Mouse (Mus musculus) fat pad, adult 2 months (tissue): Measurements from ENCODE around the gene Ak9.
A peak's percentile ranks its signal among the peaks of the same experiment; 100 is the strongest.

Experiments
- DNase-seq: peaks from one replicate; pipeline ENCODE4 v3.0.0-alpha.2; 2011; ENCODE audit warnings: low read depth, low spot score; ENCODE audit errors: extremely low read depth

The Ak9 gene

DNA sequence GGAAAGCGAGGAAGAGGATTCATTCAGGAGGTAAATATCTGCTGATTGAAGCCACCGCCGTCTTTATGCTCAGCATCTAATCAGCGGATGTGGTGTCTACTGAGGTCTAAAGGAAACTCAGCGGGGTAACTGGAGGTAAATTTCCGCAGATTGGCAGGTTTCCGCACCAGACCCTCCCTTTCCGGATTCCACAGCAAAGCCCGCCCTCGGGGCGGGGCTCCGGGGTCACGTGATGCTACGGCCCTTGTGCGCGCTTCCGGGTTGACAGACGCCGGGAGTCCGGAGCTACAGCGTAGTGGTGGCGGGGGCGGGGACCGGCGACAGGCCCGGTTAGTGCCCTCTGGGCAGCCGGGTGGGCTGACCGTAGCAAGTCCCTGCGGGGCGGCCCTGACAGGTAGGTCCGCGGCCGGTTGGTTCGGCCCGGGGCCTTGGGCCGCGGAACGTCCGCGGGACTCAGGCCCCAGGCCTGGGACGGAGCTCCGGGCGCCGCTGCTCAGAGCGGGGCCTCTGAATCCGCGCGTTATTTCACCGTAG is 146.4 kb downstream of the Ak9 start, which contains the start of gene Zbtb24:
Zbtb24 (plus strand) TSS at position 247 of the 534 bp plus-strand sequence.
- peak; percentile 46 for DNase-seq

DNA sequence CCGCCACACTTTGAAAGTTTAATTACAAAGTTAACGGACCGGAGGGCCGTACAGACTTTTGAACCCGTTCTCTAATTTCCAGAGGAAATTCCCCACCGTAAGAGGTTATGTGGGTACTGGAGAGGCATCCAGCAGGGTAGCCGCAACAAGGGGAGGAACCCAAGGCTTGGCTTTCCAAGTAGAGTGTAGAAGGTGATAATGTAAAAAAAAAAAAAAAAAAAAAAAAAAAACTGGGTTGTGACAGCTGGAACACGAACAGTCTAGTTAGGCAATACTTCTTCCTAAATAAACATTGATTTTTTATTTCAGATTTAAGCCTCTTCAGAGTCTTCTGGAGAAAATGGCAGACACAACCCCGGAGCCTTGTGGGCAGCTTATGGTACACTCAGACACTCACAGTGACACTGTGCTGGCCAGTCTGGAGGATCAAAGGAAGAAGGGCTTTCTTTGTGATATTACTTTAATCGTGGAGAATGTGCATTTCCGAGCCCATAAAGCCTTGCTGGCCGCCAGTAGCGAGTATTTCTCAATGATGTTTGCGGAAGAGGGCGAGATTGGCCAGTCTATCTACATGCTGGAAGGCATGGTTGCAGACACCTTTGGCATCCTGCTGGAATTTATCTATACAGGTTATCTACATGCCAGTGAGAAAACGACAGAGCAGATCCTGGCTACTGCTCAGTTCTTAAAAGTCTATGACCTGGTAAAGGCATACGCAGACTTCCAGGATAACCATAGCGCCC is 147.2 kb downstream of the Ak9 start:
- DNase-seq, result peak; percentile 37

DNA sequence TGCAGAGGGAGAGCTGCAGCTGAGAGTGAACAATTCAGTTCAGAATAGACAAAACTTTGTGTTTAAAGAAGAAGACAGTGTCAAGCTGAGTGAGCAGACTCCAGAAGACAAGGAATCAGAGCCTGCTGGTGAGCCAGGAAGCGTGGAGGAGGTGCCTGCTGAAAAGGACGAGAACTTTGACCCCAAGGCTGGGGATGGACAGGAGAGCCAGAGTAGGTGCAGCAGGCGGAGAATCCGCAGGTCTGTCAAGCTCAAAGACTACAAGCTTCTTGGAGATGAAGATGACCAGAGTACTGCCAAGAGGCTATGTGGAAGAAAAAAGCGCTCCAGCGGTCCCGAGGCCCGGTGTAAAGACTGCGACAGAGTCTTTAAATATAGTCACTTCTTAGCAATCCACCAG is 147.9 kb downstream of the Ak9 start:
- no peak for DNase-seq

DNA sequence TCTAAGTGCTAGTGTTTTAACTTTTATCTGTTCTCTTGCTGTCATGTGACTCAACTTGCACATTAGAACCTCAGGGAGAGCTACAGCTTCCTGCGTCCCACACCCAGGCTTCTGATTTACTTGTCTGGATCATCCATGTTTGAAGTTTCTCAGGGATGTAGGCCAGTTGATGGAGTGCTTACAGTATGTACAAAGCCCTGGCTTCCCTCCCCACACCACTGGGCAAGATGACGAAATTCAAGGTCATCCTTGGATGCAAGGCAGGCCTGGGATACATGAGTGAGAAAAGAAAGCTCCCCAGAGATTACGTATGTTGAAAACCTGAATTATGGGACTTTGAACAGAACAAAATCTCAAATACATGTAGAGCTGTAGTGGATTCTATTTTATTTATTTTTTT is 149.0 kb downstream of the Ak9 start:
- DNase-seq, result no peak

DNA sequence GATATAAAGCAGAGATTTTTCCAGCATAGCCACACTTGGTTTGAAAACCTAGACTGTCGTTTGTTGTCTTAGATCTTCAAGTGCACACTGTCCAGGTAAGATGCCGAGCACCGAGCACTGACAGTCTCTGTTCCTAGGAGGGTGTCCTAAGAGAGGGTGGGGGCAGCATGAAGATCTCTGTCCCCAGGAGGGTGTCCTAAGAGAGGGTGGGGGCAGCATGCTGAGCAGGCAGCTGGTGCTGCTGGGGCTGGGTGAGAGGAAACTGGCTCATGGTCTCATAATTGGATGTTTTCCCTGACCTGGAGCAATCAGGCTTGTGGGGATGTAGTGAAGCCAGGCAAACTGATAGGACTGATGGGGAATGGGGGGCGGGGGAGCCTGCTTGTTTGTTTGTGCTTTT is 156.2 kb downstream of the Ak9 start:
- no peak for DNase-seq

DNA sequence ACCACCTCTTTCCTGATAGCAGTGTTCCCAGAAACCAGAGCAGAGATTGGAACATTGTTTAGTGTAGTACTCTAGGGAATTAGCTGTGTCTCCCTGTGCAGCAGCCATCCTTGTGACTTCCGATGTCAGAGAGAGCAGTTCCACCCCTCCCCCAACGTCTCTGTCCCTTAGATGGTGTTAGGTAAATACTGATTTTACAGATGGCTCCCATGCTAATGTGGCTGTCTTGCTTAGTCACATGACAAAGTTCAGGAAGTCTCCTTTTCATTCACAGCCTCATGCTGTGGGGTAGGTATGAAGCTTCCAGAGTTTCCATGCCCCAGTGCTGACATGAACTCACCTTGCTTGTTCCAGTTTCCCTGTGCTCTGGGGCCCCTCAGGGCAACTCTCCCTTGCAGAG is 156.7 kb downstream of the Ak9 start:
- no peak for DNase-seq

DNA sequence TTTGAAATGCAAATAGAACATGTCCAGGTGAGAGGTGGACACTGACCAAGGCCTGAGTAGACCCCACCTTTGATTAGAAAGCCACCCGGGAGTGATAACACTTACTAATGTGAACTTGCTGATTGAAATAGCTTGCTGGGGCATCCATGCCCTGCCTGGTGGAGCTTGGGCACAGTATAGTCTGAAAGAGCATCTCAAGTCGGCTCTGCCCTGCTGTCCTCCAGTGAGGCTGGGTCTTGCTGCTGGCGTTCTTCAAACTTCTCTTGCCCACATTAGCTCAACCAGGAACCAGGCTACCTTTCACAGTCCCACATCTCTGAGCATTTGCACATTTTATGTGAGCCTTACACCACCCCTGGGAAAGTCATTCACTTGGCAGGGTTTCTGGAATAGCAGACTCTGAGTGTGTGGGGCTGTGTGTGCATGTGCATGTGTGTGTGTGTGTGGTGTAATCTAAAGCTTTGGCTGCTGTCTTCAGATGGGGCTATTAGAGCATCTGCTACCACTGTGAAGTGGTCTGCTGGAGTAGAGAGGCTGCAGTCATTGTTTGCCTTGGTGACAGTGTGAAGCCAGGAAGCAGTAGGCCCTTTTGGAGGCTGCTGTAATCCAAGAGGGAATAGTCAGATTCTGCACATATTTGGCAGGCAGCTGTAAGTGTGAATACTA is 157.4 kb downstream of the Ak9 start:
- DNase-seq, result no peak

DNA sequence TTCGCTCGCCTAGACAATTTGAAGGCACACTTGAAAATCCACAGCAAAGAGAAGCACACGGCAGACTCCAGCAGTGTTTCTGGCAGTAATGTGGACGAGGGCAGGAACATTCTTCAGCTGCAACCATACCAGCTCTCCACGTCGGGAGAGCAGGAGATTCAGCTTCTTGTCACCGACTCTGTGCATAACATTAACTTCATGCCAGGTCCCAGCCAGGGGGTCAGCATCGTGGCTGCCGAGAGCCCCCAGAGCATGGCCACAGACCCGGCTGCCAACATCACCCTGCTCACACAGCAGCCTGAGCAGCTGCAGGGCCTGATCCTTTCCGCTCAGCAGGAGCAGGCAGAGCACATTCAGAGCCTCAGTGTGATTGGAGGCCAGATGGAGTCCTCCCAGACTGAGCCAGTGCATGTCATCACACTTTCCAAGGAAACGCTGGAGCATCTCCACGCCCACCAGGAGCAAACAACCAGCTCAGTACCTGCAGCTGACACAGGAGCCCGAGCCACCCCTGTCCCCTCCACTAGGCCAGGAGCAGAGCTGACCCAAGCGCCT is 160.7 kb downstream of the Ak9 start:
- DNase-seq, result no peak

DNA sequence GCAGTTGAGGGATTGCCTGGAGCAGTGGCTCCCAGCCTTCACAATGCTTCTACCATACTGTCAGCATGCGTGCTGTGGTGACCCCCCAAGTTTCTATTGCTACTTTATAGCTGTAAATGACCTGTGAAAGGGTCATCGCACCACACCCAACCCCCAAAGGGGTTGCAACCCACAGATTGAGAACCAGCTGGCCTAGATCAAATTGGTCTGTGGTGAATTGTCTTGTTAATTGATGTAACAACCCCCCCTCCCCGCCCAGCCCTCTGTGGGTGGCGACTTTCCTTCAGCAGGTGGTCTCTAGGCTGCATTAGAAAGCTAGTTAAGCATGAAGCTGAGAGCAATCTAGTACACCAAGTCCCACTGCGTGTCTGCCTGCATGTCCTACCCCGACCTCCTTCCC is 163.5 kb downstream of the Ak9 start:
- no peak for DNase-seq

DNA sequence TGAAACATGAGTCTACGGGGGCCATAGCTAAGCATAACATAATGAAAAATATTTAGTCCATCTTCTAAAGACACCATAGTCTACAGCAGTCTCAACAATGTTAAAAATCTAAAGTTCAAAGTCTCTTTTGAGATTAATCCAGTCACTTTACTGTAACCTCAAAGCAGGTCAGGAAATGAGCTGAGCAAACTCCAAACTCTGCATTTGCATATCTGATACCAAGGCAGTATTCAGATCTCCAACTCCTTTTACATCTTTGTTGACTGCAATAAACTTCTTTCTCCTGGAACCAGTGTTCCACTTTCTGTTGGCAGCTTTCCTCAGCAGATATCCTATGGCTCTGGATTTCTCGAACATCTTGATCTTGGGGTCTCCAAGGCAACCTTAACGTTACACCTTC is 166.9 kb downstream of the Ak9 start:
- no peak for DNase-seq

DNA sequence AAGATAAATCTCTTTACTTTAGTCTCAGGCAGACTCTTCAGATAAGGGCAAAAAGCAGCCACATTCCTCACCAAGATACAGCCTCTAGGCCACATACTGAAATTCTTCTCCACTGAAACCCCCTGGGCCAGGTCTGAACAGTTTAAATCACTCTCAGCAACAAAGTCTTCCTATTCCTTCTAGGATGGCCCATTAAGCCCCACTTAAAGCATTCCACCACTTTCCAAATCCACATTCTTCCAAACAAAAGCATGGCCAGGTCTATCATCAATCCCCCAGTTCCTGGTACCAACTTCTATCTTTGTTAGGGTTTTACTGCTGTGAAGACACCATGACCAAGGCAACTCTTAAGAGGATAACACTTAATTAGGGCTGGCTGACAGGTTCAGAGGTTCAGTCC is 168.8 kb downstream of the Ak9 start:
- DNase-seq, result no peak

DNA sequence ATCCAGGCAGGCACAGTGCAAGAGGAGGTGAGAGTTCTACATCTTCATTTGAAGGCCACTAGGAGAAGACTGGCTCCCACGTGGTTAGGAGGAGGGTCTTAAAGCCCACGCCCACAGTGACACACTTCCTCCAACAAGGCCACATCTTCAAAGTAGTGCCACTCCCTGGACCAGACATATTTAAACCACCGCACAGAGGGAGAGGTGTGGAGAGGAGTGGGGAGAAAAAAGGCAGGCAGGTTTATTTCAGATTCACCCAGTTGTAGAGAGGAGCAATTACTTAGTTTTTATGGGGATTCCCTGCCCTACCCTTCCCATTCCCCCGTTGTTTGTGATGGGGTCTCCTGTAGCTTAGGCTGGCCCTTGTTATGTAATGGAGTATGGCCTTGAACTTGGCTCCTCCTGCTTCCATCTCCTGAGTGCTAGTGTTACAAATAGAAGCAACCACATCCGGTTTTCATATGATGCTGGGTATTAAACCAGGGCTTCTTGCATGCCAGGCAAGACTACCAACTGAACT is 169.2 kb downstream of the Ak9 start:
- no peak for DNase-seq

DNA sequence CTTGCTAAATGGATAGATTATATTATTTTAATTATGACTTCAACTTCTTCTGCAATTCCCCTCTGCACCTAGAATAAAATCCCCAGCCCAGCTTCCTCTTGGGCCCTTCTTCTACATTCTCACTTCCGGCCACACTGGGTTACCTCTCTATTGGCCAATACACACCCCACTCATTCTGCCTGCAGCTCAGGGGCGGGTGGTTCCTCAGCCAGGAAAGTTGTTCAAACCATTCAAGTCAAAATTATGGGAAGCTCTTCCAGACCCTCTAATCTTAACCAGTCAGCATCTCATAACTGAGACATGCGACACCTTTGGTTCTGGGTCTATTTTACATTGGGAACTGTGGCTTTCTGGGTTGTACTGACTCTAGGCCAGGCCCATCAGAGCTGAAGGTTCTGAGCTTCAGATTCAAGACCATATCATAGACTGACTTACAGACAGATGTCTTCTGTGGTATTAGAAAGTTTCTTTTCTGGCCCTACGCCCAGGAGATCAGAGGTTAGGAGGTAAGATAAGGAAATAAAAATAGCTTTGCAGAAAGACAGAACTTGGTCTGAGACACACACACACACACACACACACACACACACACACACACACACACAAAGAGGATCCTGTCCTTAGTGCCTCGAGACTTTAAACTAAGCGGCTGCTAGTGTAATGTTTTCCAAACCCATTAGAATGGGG is 170.1 kb downstream of the Ak9 start:
- DNase-seq, result no peak

DNA sequence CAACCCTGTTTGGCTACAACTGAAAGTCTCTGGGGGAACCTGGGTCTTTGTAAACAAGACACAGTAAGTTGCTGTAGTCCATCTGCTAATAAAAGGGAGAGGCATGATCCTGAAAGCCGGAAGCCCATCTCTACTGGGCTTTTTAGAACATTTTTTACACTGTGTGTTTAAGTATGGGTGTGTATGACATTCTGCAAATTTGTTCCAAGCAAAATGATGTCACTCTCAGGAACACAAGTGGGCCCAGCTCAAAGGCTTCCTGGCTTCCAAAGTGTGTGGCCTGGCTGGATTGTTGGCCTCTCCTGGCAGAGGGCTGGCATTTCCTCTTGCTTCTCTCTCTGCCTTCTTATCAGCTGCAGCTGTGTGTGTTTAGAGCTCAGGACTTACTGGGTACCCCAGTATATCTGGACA is 171.2 kb downstream of the Ak9 start:
- DNase-seq, result no peak

DNA sequence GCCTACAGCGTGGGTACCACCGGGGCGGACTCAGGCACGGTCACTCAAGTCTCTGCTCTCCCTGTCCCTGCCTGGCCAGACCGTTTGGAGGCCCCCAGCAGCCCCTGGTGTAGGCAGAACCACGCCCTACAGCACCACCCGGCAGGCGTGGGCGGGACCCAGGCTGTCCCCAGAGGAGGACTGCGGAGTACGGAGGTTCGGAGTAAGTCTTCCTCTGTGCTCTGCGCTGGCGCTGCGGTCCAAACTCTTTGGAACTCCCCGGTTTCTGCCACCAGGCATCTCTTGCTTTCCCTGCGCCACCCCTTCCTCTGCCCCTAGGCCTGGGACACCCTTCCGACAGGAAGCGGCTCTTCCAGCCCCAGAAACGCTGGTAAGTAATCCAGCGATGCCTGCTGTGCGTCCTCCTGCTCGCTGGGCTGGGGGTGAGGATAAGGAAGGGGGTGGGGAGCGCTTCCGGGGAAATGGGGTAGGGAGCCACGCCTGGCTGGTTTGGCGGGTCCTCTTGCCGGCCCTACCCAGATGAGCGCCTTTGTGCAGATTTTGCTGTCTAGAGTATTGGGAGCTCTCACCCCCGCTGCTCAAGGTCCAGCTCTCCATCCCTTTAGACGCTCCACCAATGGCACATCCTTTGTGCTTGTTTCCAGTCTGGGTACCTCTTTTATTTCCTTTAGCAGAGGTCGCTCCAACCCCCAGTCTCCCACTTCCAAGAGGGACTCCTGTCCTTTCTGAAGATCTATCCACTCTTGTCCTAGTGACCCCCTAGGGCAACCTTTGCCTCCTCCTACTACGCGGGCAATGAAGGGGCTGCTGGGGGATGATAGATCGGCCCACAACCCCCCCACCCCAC is 172.6 kb downstream of the Ak9 start, which contains the start of gene Mical1:
Mical1 (plus strand) TSS at position 144 of the 847 bp plus-strand sequence.
- DNase-seq, result no peak

DNA sequence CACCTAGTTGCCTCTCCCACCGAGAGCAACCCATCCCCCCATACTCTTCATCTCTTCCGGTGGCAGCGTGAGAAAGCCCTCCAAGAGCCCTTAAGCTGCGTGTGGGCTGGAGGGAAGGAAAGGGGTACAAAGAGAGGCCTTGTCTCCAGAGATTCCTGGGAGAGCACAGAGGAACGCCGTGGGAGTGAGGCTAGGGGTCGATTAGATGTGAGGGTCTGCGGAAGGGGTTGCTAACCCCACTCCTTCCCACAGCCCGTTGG is 173.2 kb downstream of the Ak9 start:
- no peak for DNase-seq

DNA sequence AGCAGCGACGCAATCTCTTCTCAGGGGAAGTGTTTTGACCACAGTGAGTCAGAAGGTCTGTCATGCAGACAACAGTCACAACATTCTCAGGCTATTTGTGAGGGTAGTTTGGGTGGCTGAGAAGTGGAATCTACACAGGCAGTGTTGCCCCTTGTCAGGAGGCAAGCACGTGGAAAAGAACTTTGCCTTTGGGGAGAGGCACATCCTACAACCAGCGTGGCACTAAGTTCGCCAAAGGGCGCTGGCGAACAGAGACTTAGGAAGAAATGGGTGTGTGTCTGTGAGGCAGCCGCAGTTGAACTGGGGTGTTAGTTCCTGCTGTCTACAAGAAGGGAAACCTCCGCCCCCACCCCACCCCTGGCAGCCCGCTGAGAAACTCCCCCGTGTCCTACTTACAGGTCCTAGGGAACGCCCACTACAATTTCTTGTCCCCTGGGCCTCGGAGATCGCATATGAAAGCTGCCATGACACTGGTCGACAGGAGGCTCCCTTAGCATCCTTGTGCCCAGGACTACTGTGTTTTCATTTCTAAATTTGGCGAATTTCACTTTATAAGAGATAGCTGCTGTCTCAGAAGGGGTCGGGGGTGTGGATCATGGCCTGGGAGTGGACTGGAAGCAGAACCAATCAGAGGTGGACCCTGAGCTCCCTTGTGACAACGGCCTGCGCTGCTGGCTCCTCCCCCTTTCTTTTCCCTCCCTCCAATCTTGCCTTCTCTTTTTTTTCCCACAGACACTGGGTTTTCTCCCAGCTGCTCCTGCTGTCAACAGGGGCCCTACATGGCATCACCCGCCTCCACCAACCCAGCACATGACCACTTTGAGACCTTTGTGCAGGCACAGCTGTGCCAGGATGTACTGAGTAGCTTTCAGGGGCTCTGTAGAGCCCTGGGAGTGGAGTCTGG is 173.8 kb downstream of the Ak9 start:
- DNase-seq, result no peak

DNA sequence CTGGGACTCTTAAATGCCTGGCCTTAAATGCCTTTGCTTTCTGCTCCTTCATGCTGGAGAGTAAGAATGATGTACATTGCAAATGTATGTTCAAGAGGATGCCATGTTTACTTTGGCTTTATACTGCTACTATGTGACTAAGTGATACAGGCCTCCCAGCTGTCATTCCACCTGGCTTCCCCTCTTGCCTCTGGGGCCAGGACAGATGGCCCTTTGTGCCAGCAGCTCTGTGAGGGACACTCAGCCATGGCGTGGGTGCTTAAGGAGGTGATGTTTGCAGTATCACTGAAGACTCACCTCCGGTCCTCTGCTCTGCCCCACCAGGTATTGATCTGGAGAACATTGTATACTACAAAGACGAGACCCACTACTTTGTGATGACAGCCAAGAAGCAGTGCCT is 176.2 kb downstream of the Ak9 start:
- no peak for DNase-seq
